Mouse (Mus musculus) embryo, embryonic 10 days (tissue): ENCODE data around the gene Tmem255b.

Experiments
- DNase-seq: peaks from one replicate; pipeline ENCODE4 v3.0.0-alpha.2; 2015; ENCODE audit warnings: low spot score

The Tmem255b gene

DNA sequence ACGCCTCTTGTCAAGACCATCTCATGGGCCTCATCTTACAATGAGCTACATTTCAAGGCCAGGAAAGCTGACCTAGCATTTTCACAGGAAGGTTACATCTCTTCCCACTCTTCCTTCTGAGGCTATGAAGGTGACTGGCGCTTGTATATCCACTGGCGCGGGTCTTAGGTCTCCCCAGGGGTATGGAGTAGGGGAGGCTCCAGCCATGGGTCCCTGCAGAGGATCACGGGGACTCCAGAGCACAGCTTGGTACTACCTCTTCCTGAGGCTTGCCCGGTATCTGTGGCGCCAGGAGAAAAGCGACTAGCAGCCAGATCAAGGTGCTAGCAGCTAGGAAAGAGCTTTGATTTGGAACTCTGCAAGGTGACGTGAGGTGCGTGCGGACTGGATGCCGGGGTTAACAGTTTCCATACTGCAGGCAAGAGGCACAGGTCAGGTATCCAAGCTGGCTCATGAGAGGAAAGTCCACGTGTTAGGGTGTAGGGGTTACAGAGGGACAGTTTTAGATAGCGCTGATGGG lies 56.6 kb downstream of the Tmem255b start:
- no peak for DNase-seq

DNA sequence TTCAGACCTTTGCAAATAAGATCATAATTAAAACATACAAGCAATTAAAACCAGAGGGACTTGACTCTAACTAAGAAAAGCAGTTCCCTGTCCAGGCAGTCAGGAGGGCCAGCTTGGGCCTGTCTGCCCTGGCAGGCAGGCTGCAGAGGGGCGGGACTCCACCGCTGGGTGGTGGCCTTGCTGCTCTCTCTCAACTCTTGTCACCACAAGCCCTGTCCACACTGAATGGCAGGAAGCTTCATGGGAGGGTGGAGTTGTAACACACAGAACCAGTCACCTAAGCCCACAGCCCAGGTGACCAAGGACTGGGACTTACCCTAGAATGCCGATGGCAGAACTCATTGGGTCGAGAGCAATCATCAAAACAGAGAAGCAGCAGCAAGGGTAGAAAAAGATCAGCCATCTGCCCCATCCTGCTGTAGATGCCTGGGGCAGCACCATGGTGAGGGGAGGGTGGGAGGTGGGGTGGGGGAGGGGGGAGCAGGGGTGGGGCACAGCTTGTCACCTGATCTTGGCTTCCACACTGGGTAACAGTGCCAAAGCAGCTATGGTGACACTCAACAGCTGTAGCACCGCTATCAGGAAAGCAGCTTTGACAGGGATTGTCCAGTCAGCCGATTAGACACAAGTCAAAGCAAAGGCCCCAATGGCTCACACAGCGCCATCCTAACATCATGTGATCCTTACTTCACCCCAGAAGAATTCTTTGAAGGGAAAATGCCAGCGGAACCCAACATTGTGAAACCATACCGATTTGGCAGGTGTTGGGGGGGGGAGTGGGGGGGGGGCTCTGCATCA lies 57.4 kb downstream of the Tmem255b start:
- DNase-seq, result no peak

DNA sequence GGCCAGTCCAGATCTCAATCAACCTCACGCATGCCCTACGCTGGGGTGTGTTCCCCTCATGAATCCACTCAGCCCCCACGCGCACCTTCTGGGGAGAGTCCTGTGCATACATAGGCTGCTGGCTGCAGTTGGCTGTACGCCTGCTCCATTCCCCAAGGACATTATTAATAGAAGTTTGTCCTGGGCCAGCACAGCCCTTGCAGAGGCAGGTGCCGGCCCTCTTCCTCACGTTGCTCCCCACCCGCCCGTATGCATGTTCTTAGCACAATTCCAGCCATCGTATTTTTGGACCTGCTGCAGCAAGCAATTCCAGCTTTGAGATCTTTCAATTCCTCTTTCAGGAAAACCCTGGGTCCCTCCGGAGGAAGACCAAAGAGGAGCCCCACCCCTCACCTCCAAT lies 58.0 kb downstream of the Tmem255b start:
- DNase-seq, result no peak

DNA sequence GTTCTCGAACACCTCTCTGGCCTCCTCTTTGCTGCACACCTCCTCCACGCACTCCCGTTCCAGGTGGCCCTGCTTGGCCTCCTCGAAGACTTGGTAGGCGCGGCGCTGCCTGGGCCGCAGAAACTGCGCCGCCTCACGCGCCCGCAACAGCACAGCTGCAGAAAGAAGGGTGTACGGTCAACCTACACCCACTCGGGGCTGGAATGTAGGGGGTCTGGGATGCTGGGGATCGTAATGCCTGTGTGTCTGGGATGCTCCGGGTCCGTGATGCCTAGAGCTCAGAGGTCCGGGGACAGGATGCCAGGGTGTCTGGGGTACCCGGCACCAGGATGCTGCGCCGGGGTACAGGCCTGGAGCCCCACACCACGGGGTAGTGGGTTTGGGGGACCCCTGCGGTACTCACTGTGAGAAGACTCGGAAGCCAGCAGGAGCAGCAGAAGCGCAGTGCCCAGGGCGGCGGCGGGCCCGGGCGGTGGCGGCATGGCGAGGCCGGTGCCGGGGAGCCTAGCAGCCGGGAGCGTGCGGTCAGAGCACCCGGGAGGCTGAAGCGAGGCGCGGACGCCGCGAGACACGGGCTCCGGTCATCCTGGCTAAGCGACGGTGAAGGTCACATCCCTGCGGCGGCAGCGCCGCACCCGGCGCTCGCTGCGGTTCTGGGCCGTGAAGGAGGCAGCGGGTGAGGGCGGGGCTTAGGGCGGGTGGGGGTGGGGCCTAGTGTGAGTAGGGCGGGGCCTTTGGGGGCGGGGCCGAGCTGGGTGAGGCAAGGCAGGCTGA lies 59.1 kb downstream of the Tmem255b start, which contains the start of gene Gas6:
TSS of gene Gas6 (minus strand) at position 633 of the 774 bp plus-strand sequence.
- peak; percentile 34 for DNase-seq

DNA sequence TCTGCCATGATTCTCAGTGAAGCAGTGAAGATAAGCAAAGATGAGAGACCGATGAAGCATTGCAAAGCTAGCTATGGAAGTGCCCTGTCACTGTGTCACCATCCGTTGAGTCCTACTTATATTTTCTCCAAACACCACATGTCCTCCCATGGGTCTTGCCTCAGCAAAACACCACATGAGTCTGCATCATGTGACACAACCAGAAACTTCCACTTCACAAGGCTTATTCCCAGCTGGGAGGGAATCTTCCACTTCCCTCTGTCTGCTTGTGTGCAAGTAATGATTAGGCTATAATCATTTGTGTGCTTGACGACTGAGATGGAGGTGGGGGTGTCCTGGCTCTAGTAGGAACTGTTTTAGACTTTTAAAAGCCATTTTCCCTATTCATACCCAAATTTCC lies 66.2 kb downstream of the Tmem255b start:
- no peak for DNase-seq

DNA sequence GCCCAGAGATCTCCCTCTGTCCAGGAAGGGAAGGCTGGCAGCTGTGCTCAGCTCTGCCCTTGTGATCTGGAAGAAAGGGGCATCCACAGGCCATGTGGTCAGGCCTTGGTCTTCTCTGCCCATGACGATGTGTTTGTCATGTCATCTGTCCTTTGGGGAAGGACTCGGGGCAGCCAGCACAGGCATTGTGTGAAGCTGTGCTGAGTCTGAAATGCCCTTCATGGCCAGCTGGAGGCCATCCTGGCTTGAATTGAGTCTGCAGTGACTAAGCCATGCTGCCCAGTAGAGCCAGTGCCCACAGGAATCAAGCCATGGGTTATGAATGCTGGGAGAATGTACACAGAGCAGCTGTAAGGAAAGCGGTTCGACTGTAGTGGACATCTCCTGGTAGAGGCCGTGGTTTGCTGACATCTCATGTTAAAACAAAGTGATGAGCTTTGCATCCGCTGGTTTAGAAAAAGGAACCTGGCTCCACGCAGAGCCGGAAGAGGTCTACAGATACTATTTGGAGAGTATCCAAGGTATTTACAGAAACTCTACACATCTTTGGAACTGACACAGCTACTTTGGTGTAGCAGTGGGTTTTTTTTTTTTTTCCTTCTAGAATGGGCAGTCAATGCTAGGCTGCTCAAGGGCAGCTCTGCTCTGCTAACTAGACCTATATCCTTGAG lies 69.1 kb downstream of the Tmem255b start:
- DNase-seq, result no peak

DNA sequence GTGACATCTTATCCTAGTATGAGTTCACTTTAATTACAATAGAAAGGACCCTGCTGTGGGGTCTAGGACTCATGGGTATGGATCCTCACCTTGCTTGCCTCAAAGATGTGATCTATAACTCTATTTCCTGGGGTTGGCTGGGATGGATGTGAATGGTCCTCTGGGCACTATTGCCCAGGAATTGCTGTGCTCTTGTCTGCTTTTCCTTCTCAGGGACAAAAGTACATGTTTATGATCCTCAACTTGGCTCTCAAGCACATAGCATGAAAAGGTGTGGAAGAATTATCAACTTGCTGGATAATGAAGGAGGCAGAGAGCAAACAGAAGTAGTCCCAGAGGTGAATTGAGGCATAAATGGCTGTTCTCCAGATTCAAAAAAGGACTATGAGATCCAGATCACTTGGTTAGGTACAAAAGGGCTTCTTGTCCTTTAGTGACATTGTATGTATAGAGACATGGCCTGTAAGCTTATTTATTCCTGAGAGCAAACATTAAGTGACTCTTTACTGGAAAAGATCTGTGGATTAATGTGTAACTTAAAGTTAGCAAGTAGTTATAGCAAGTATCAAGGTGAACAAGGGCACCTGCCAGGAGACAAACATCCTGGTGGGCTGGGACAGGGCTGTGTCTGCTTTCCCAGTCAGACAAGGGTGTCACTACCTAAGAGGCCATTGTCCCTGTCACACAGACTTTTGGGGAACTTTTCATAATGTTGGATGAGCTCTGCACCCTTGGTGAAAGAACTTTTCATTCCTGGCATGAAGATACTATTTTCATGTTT lies 70.1 kb downstream of the Tmem255b start:
- no peak for DNase-seq

DNA sequence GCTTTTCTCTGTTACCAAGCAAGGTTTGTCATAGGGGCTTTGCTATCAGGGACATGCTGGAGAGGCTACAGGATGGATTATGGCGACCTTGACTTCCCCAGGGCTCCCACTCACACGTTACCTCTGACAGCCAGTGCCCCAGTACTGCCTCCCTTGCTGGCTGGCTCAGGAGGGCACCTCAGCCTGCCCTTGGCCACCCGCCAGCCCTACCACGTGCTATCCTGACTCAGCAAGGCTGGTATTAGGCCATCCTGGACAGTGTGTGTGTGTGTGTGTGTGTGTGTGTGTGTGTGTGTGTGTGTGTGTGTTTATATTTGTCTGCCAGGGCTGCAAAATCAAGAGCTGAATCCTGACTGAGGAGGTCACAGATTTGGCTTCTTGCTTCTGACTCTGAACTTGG lies 71.9 kb downstream of the Tmem255b start:
- no peak for DNase-seq

DNA sequence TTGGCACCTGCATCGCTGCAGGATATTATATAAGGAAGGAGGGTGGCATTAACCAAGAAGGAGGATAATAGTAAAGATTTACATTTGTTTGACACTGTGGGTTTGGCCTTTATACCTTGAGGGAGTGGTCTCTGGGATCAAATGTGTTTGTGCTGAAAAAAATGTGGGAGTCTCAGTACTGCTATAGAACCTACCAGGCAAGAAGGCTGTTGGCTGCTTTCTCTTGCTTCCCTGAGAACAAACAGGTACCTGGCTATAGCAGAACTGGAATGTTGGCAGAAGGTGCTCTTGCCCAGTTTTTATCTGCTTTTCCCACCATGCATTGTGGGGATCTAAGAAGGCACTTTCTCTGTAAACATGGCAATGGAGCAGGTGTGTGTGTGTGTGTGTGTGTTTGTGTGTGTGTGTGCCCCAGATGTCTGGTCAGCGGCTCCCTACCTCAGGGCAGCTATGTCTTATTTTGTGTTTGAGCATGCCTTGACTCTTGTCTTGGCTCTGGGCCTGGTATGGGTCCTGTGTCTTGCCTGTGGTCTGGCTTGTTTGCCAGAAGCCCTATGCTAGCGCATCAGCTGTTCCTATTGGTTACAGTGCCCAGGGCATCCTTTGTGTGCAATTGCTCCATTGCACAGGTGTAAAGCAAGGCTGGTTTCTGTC lies 72.4 kb downstream of the Tmem255b start:
- DNase-seq, result no peak

DNA sequence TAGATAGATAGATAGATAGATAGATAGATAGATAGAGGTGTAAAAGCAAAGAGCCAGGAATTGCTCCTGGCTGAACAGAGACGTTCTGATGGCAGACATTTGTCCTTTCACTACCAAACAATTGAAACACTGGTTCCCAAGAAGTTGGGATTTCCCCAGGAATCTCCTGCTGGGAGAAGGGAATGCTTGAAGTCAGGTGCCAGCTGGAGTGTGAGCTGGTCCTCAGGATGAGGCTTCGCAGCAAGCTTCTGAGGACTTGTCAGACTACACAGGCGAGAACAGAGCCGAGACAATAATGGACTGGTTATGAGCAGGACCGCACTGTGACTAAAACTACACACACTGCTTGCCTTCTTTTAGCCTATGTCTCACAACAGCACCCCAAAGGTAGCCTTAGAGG lies 77.0 kb downstream of the Tmem255b start:
- no peak for DNase-seq

DNA sequence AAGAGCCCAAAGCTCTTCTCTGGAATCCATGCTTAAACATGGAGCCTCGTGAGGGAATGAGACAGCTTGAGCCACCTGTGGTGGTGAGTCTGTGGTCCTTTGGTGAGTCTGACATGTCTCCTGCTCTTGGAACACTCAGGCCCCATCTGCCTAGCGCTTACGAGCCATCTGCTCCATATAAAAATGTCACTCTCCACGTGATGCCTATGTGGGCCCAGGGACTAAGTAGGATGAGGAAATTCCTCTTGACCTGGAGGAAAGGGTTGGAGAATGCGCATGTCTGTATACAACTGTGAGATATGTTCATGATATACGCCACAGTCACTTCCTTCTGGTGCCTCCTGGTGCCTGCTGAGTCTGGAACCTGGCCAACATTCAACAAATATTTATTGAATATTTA lies 77.7 kb downstream of the Tmem255b start:
- DNase-seq, result no peak

DNA sequence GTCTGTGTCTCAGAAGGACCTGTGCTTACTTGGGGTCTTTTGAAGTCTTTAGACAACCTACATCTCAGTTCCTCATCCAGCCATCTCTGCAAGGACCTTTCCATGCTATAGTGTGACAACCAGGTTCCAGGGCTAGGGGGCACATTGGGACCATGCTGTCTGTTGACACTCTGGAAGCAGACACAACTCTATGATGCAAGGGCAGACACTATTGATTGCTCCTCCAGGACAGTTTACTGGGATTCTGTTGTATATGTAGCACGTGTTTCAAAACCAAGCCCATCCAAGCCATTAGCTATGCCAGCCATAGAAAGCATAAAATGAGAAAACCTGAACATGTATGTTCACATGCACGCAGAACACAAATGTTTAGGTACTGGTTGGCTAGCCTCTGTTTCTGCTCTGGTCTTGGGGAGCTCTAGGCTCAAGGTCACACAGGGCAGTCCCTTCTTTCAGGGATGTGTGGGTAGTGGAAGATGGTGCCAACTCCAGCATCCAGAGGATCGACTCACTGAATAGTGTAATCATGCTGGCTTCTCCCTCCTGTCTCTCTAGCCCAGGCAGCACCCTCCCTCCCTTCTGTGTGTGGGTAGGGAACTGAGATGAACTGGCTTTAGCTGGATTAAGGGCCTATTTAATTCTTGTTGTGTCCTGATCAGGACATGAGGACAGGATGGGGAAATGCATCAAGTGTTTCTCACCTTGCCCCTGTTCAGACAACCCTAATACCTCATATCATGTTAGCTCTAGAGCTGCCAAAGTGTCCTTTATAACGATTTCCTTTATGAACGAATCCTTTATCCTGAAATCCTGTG lies 78.8 kb downstream of the Tmem255b start:
- no peak for DNase-seq

DNA sequence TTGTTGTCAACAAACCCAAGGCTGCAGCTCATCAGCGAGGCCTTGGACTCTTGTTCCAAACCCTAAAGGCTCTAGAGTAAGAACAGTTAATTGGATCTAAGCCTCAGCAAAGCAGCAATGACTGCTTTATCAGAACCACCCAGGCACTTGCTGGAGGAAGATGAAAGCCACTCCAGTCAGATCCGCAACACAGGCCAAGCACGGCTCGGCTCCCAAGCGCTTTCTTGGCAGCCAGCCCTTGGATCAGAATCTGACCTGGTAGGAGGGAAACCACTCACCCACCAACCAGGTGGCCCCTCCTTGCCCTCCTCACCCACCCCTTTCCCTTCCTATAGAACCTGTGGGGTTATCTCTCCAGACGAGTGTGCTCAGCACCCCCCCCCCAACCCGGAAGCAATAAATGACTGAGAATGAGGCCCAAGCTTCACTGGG lies 81.0 kb downstream of the Tmem255b start:
- DNase-seq, result no peak

DNA sequence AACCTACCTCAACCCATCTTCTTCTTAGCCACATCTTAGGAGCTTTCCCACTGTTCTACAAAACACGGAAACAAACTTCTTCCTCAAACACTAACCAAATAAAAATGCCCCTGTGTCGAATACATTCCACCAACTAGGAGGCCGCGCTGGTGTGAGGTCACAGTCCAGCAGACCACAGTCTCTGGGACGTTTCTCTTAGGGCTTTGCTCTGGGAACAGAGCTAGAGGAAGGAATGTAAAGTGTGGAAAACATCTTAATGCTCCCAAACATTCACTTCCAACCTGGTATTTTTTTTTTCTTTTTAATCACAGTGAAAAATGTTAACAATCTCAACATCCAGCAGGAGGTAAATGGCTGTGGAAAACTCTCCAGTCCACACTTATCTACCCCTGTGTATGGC lies 81.7 kb downstream of the Tmem255b start:
- DNase-seq, result no peak

DNA sequence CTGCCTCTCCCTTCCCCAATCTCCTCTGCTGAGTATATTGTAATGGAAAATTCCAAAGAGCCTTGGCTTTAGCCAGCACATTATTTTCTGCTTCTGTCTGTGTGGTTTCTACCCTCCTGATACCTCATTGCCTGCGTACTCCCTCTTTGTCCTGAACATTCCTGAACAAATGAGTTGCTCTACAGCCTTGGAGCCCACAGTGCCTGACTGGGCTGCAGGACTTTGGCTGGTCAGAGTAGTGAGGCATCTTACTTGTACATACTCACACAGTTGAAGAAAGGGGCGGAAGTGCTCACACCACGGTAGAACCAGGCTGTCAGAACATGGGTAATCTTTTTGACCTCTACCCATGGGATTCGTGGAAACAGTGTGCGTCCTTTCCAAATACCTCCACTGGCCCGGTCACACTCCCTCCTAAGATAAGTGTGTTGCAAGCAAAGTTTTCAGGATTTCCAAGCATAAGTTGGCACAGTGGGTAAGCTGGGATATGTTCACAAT lies 82.3 kb downstream of the Tmem255b start:
- no peak for DNase-seq
